Comparison of ENCODE assay signal across 9 mouse cellular contexts in genomic region chr16:23272521-23273230, GRCm38 (mm10). TPM values are rescaled to one million over a fixed set of nuclear protein-coding genes. Genes with fewer than 3 reads are reported as not detected.
DNase-seq lines count a peak whose midpoint lies in the region; ATAC-seq and TF ChIP-seq lines count a peak whose summit lies in the region.
"Had no signal": no experiment of that assay in that cellular context is flagged by ENCODE, and none has a peak within 500 bp of the region (broad histone marks: within the 10 kb centered on the region; RNA-seq: fewer than 3 reads in every experiment).

No protein-coding gene starts in this region.

- H3K79me2 ChIP-seq in CH12.LX (replicated peaks; ENCODE audit: control insufficient read depth, extremely low read depth, insufficient read depth, poor library complexity, severe bottlenecking): no peaks in the 10 kb centered on the region

- peaks cover 43% of the 10 kb centered on the region for H3K4me1 ChIP-seq in kidney, embryonic 16.5 days (ENCODE audit: insufficient read depth, low read length)
- peaks cover 4% of the 10 kb centered on the region; the same call in 1 of the 2 replicates for H3K4me1 ChIP-seq in kidney, adult 2 months (ENCODE audit: control insufficient read depth, insufficient read depth, low read length)
- H3K4me1 ChIP-seq in CH12.LX (ENCODE audit: control insufficient read depth in 1 of 2, insufficient read depth in 2 of 2): peaks cover 53 to 87% of the 10 kb centered on the region in 2 experiments
- peaks cover 22% of the 10 kb centered on the region for H3K4me1 ChIP-seq in hindbrain, embryonic 15.5 days (replicated peaks)

- dilution Hi-C loops in CH12.LX (cut with MboI; ENCODE audit: extremely low pct_ligation_motif_present, extremely low pct_unique_long_range_greater_than_20kb, low sequenced_read_pairs): no loop called here

- peak; percentile 37; the same call in 1 of the 2 replicates for ATAC-seq in kidney, embryonic 16.5 days (ENCODE audit: low FRiP score, low TSS enrichment)
- peak; percentile 19; the same call in 1 of the 2 replicates for ATAC-seq in hindbrain, embryonic 15.5 days (ENCODE audit: low FRiP score, low read depth)

- no peak for TF ChIP-seq CTCF in kidney, adult 2 months (conservative IDR thresholded peaks at IDR 0.05; ENCODE audit: insufficient read depth, insufficient read length, low read depth, low read length)
- no peak for TF ChIP-seq CTCF in CH12.LX (conservative IDR thresholded peaks at IDR 0.05 in 1 of 2, IDR thresholded peaks at IDR 0.05 in 1 of 2; ENCODE audit: low read depth in 2 of 2, low read length in 2 of 2)

- no peak overlapping the region for H3K9ac ChIP-seq in kidney, embryonic 16.5 days (replicated peaks; ENCODE audit: low read length)
- H3K9ac ChIP-seq in CH12.LX (ENCODE audit: insufficient read depth, low read depth): peak overlapping the region; percentile 7
- H3K9ac ChIP-seq in hindbrain, embryonic 15.5 days: no peak overlapping the region
- H3K9ac ChIP-seq: limb, embryonic 12.5 days had no signal

- H3K27me3 ChIP-seq in kidney, embryonic 16.5 days (ENCODE audit: insufficient read depth, low read length): no peaks in the 10 kb centered on the region
- no peaks in the 10 kb centered on the region for H3K27me3 ChIP-seq in kidney, adult 2 months (replicated peaks; ENCODE audit: control insufficient read depth, insufficient read depth, low read length)
- no peaks in the 10 kb centered on the region for H3K27me3 ChIP-seq in CH12.LX (replicated peaks)
- no peaks in the 10 kb centered on the region for H3K27me3 ChIP-seq in hindbrain, embryonic 15.5 days
- H3K27me3 ChIP-seq: limb, embryonic 12.5 days had no signal

- no peak for TF ChIP-seq RAD21 in CH12.LX (IDR thresholded peaks at IDR 0.05; ENCODE audit: low read depth, low read length)

- H3K4me2 ChIP-seq in kidney, embryonic 16.5 days (replicated peaks; ENCODE audit: low read depth, low read length): no peak overlapping the region
- H3K4me2 ChIP-seq in CH12.LX (ENCODE audit: insufficient read depth, low read depth, poor library complexity, severe bottlenecking): peak overlapping the region; percentile 56
- no peak overlapping the region for H3K4me2 ChIP-seq in hindbrain, embryonic 15.5 days
- H3K4me2 ChIP-seq: limb, embryonic 12.5 days had no signal

- 48% methylated on average over 9 of the region's 9 CpGs for WGBS in kidney, embryonic 16.5 days
- 58% methylated on average over 9 of the region's 9 CpGs for WGBS in kidney, adult 2 months
- WGBS in hindbrain, embryonic 15.5 days: 53% methylated on average over 9 of the region's 9 CpGs

- TF ChIP-seq POLR2A in kidney, adult 2 months (IDR thresholded peaks at IDR 0.05; ENCODE audit: low read depth, low read length): no peak
- 0 out of 2 replicates have a peak, but pooled peaks have one; percentile 30 for TF ChIP-seq POLR2A in CH12.LX (IDR thresholded peaks at IDR 0.05; ENCODE audit: low read depth, low read length)

- in situ Hi-C loops in CH12.LX (cut with MboI; ENCODE audit: low pct_ligation_motif_present, low pct_unique_long_range_greater_than_20kb, low sequenced_read_pairs): loop anchor here (5.0 kb wide), 1 partner anchor 45 kb away; no protein-coding TSS in a partner anchor

- TF ChIP-seq EP300 in CH12.LX (IDR thresholded peaks at IDR 0.05; ENCODE audit: low read length): no peak

- DNase-seq in adrenal gland, adult 2 months: peak; percentile 76
- no peak for DNase-seq in adrenal gland, adult 8-10 months
- DNase-seq in kidney, adult 2 months: no peak
- no peak for DNase-seq in CH12.LX (ENCODE audit: extremely low read depth)
- DNase-seq in right cerebral cortex, postnatal 14 days: no peak
- DNase-seq in thymus, postnatal 36 days: no peak

- H3K4me3 ChIP-seq in kidney, embryonic 16.5 days (ENCODE audit: low read length): no peak overlapping the region
- H3K4me3 ChIP-seq in kidney, adult 2 months (ENCODE audit: insufficient read depth, low read depth, low read length): no peak overlapping the region
- no peak overlapping the region for H3K4me3 ChIP-seq in CH12.LX (replicated peaks in 1 of 3; ENCODE audit: low read depth in 2 of 3, low read length in 2 of 3, poor library complexity in 1 of 3)
- no peak overlapping the region for H3K4me3 ChIP-seq in hindbrain, embryonic 15.5 days
- H3K4me3 ChIP-seq: limb, embryonic 12.5 days had no signal

- H3K27ac ChIP-seq in kidney, embryonic 16.5 days (ENCODE audit: low read length): peak overlapping the region; percentile 9; the same call in 1 of the 2 replicates
- no peak overlapping the region for H3K27ac ChIP-seq in kidney, adult 2 months (ENCODE audit: insufficient read depth, low read depth, low read length)
- peak overlapping the region; percentile 67 for H3K27ac ChIP-seq in CH12.LX (ENCODE audit: insufficient read depth, low read depth)
- no peak overlapping the region; the same call in 1 of the 2 replicates for H3K27ac ChIP-seq in hindbrain, embryonic 15.5 days (replicated peaks)
- H3K27ac ChIP-seq: limb, embryonic 12.5 days had no signal

- H3K36me3 ChIP-seq in kidney, embryonic 16.5 days (ENCODE audit: insufficient read depth, low read length): no peaks in the 10 kb centered on the region
- no peaks in the 10 kb centered on the region for H3K36me3 ChIP-seq in kidney, adult 2 months (ENCODE audit: control insufficient read depth, insufficient read depth, low read length)
- H3K36me3 ChIP-seq in CH12.LX (replicated peaks in 1 of 2; ENCODE audit: control insufficient read depth in 1 of 2, insufficient read depth in 1 of 2, low read length in 1 of 2): peaks cover 0 to 12% of the 10 kb centered on the region in 2 experiments
- no peaks in the 10 kb centered on the region for H3K36me3 ChIP-seq in hindbrain, embryonic 15.5 days

- H3K9me3 ChIP-seq in kidney, embryonic 16.5 days (ENCODE audit: low read length): no peaks in the 10 kb centered on the region
- H3K9me3 ChIP-seq in CH12.LX (replicated peaks; ENCODE audit: low read length): no peaks in the 10 kb centered on the region
- no peaks in the 10 kb centered on the region for H3K9me3 ChIP-seq in hindbrain, embryonic 15.5 days
- H3K9me3 ChIP-seq: limb, embryonic 12.5 days had no signal

TF ChIP-seq in CH12.LX, 34 proteins besides CTCF, POLR2A, EP300 and RAD21:
- TF ChIP-seq MYC (IDR thresholded peaks at IDR 0.05; ENCODE audit: low read depth, low read length) (0 out of 2 replicates have a peak, but pooled peaks have one; percentile 10), ZC3H11A (IDR thresholded peaks at IDR 0.05; ENCODE audit: low read depth, low read length) (no peak), IRF4 (IDR thresholded peaks at IDR 0.05; ENCODE audit: low read depth, low read length) (0 out of 2 replicates have a peak, but pooled peaks have one; percentile 2), CHD1 (IDR thresholded peaks at IDR 0.05; ENCODE audit: low read depth, low read length) (peak; percentile 90), TBP (conservative IDR thresholded peaks at IDR 0.05; ENCODE audit: low read depth, low read length) (no peak; the same call in 1 of the 2 replicates), MAX (IDR thresholded peaks at IDR 0.05; ENCODE audit: low read length) (0 out of 2 replicates have a peak, but pooled peaks have one; percentile 21), ZMIZ1 (IDR thresholded peaks at IDR 0.05; ENCODE audit: low read depth, low read length) (no peak), UBTF (IDR thresholded peaks at IDR 0.05; ENCODE audit: low read depth, low read length) (peak; percentile 70; the same call in 1 of the 2 replicates)

RNA-seq across cellular contexts. Expression of gene St6gal1, which starts 48.1 kb away (rescaled TPM):
- total RNA-seq in adrenal gland, adult 2 months (2021): 10 to 100 TPM; 32.2 to 49.5 TPM
- 23.1 and 24.2 TPM in 2 replicates for polyA plus RNA-seq in adrenal gland, adult 2 months (2012; rRNA removed)
- 10 to 100 TPM; 36.7 to 55.6 (median 44.3) TPM for total RNA-seq in adrenal gland, adult 8-10 months (2022)
- 25.9 and 26.0 TPM in 2 replicates for polyA plus RNA-seq in kidney, embryonic 16.5 days (2015; fragmentation: Nextera tagmentation; extraction: Ambion mirVana)
- polyA plus RNA-seq in kidney, adult 2 months (2012; rRNA removed): 9.1 and 10.1 TPM in 2 replicates
- total RNA-seq in CH12.LX (2012; rRNA removed) (60.6 and 64.5 TPM in 2 replicates), CH12.LX (2014; rRNA removed) (56.8 and 67.8 TPM in 2 replicates)
- polyA plus RNA-seq in CH12.LX (2012; ENCODE audit: insufficient read length, low read depth): 156 and 168 TPM in 2 replicates
- polyA plus RNA-seq in hindbrain, embryonic 15.5 days (2015; fragmentation: Nextera tagmentation; extraction: Ambion mirVana): 24.6 and 27.8 TPM in 2 replicates

Comparison
In these comparisons a context has a peak if more than half of its experiments do, and no peak if none do; other contexts are left out.
1. H3K27ac ChIP-seq: peak in kidney, embryonic 16.5 days (single experiment) and CH12.LX (single experiment); none in kidney, adult 2 months (single experiment) and hindbrain, embryonic 15.5 days (single experiment).